Mouse (Mus musculus) testis, adult 2 months (tissue): ENCODE results near the gene Cebpzos. TPM values are rescaled to one million over a fixed set of nuclear protein-coding genes. Genes with fewer than 3 reads are reported as not detected.

Experiments used
- H3K27ac ChIP-seq: fragments of 200-500 bp; 2 replicates; pipeline ENCODE4 v1.5.1; 2012; ENCODE audit warnings: low read depth, low read length; ENCODE audit not compliant: control insufficient read depth, insufficient read depth
- H3K27me3 ChIP-seq: fragments of 200-500 bp; 2 replicates; pipeline ENCODE4 v1.6.1; 2012; ENCODE audit warnings: mild to moderate bottlenecking, low read length, moderate library complexity; ENCODE audit not compliant: control insufficient read depth, insufficient read depth
- H3K36me3 ChIP-seq: fragments of 200-500 bp; 2 replicates; pipeline ENCODE4 v1.6.1; 2012; ENCODE audit warnings: mild to moderate bottlenecking, low read length; ENCODE audit not compliant: control insufficient read depth, insufficient read depth
- H3K4me1 ChIP-seq: fragments of 200-500 bp; 2 replicates; pipeline ENCODE4 v1.6.1; 2012; ENCODE audit warnings: low read length; ENCODE audit not compliant: control insufficient read depth, insufficient read depth
- H3K4me3 ChIP-seq: fragments of 200-500 bp; 2 replicates; pipeline ENCODE4 v1.5.1; 2012; ENCODE audit warnings: low read depth, mild to moderate bottlenecking, low read length, moderate library complexity, mixed read lengths; ENCODE audit not compliant: control insufficient read depth
- CTCF ChIP-seq: fragments of 200-500 bp; IDR thresholded peaks from 2 replicates; pipeline ENCODE4 v1.5.1; 2012; ENCODE audit warnings: low read depth, mild to moderate bottlenecking, inconsistent platforms, low read length, moderate library complexity; ENCODE audit not compliant: control insufficient read depth, insufficient read depth, insufficient replicate concordance
- POLR2A ChIP-seq: fragments of 200-500 bp; IDR thresholded peaks from 2 replicates; pipeline ENCODE4 v1.6.1; 2012; ENCODE audit warnings: low read depth, mild to moderate bottlenecking, inconsistent platforms, low read length, moderate library complexity; ENCODE audit not compliant: control insufficient read depth
- polyA plus RNA-seq: library from polyadenylated mRNA; depleted of rRNA; stranded (reverse); fragments of >200 nt; gene quantifications from 2 replicates; pipeline ENCODE4 v1.2.3, GENCODE M21; 2012

Cebpzos gene
- polyA plus RNA-seq, 1 experiment, result 11.7 TPM

DNA sequence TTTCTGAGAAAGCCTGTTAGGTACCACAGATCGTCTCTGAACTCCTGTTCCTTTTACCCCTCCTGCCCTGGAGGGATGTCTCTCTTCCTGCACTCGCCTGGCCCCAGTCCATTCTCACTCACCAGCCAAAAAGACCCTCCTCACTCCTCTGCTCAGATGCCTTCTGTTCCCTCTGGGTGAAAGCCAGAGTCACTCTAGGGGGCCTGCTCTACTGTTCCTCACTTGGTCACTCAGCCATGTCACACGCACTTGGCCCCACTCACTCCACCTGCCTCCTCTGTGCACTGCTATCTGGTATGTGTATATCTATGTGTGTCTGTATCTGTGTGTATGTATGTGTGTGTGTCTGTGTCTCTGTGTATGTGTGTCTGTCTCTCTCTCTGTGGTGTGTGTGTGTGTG is 27.1 kb upstream of the Cebpzos start:
- H3K27ac ChIP-seq, result no peak overlapping the region
- no peaks in the 10 kb centered on the region for H3K36me3 ChIP-seq
- H3K4me1 ChIP-seq, result no peaks in the 10 kb centered on the region
- no peak for TF ChIP-seq POLR2A
- no peak for TF ChIP-seq CTCF
- H3K4me3 ChIP-seq, result no peak overlapping the region
- no peaks in the 10 kb centered on the region for H3K27me3 ChIP-seq

DNA sequence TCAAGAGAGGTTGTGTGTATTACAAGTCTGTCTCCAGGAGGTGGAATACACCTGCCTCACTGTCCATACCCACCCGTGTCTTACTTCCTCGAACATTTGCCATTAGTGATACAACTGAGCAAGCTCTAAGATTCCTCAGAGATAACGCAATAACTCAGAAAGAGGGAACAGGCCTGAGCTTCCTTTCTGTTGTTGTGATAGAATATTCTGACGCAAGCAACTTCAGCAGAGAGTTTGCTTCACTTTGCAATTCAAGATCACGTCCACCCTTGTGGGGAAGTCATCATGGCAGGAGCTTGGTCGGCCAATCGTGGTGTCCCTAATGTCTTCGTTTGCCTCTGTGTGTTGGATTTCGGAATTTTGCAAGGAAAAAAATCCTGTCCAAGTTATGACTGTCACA is 25.3 kb upstream of the Cebpzos start:
- Histone ChIP-seq H3K36me3 (no peaks in the 10 kb centered on the region), H3K4me1 (peaks cover 2% of the 10 kb centered on the region), H3K4me3 (no peak overlapping the region), H3K27me3 (no peaks in the 10 kb centered on the region), H3K27ac (no peak overlapping the region)
- no peak for TF ChIP-seq CTCF
- TF ChIP-seq POLR2A, result no peak

DNA sequence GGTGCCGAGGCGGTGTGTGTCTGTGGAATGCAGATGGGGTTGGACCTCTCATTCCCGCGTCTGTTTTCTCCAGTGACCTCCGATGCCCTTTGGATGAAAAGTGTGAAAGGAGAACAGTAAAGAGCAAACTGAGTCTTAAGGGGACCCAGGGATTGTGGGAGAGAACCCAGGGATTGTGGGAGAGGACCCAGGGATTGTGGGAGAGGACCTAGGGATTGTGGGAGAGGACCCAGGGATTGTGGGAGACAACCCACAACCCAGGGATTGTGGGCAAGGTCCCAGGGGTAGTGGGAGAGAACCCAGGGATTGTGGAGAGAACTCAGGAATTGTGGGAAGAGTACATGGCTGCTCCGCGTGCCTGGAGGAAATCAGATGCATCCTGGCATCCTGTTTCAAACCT is 21.3 kb upstream of the Cebpzos start:
- H3K4me3 ChIP-seq, result no peak overlapping the region
- no peak for TF ChIP-seq CTCF
- no peak for TF ChIP-seq POLR2A
- H3K4me1 ChIP-seq, result peaks cover 2% of the 10 kb centered on the region
- H3K36me3 ChIP-seq, result no peaks in the 10 kb centered on the region
- no peak overlapping the region for H3K27ac ChIP-seq
- H3K27me3 ChIP-seq, result no peaks in the 10 kb centered on the region

DNA sequence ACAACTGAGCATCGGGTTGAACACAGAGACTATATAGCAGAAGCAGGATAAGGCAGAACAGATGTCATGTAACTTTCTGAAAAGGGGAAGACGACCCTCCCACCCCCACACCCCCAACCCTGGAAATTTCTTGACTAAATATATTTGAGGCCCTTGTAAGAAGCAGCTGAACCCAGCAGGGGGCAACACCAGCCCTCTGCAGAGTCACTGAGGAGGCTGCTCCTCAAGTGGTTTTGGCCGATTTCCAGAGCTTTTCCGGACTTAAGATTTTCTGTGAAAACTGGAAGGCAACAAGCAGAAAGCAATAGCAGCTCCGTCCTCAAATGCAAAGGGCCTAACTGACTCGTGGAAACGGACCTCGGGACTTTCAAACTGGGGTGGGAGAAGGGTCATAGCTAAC is 20.9 kb upstream of the Cebpzos start:
- Histone ChIP-seq H3K4me3 (peak overlapping the region; percentile 16; the same call in 1 of the 2 replicates), H3K36me3 (no peaks in the 10 kb centered on the region), H3K4me1 (peaks cover 2% of the 10 kb centered on the region), H3K27ac (no peak overlapping the region), H3K27me3 (no peaks in the 10 kb centered on the region)
- no peak for TF ChIP-seq POLR2A
- TF ChIP-seq CTCF, result peak; percentile 30; the same call in 1 of the 2 replicates

DNA sequence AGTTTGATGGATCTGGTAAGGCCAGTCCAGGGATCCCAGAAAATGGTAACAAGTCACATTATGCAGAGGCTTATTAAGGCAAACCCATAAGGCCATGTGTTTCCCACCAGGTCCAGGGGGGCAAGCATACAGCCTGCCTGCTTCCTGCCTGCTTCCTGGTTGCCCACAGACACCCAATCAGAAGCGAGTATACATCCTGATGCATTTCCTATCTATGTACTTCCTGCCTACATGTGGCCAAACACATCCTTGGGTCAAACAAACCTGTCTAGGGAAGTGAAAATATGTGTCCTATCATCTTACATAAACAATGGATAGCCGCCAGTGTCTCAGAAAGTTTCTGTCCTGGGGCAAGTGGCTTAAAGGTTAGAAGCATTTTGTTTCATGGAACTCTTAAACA is 13.1 kb upstream of the Cebpzos start:
- Histone ChIP-seq H3K36me3 (no peaks in the 10 kb centered on the region), H3K27me3 (no peaks in the 10 kb centered on the region), H3K4me3 (no peak overlapping the region), H3K4me1 (peaks cover 9% of the 10 kb centered on the region), H3K27ac (no peak overlapping the region)
- TF ChIP-seq CTCF (no peak), POLR2A (no peak)

DNA sequence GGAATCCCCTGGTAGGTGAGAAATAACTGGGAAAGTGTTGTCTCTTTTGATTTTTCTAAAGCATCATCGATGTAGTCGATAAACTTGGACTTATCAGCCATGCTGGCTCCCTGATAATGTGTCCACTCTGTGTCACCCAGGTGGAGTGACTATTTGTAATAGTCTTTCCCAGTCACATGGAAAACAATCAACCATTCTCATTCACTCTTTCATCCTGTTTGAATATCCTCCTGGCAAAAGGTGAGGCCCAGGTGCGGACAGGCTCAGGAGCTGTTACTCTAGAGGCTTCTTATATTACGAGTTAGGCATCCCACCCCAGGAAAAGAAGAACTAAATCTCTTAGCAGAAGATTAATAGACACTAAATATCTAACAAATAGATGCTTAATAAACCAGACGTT is 9.4 kb upstream of the Cebpzos start, which contains the start of gene Sult6b1:
TSS of gene Sult6b1 (minus strand) at position 101 of the 400 bp plus-strand sequence.
- H3K27me3 ChIP-seq, result no peaks in the 10 kb centered on the region
- no peaks in the 10 kb centered on the region for H3K36me3 ChIP-seq
- no peak within 1 kb of the TSS for H3K4me3 ChIP-seq
- no peak for TF ChIP-seq POLR2A
- no peak for TF ChIP-seq CTCF
- peaks cover 9% of the 10 kb centered on the region for H3K4me1 ChIP-seq
- H3K27ac ChIP-seq, result no peak within 1 kb of the TSS

DNA sequence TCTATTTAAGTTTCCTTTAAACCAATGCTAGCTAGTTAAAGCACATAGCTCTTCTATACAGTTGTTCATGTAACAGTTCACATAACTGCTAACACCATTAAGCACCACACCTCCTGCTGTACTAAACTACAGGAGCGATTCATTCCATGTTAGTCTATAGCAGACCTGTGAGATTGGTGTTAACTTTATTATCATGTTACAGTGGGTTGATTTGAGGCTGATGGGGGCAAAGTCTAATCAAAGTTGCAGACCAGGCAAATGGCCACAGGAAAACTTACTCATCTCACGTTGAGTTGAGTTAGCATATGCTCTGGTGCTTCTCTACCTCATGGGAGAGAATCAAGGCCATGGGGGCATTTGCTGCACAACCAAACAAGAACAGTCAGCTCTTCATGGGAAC is 6.9 kb upstream of the Cebpzos start:
- TF ChIP-seq POLR2A (no peak), CTCF (no peak)
- Histone ChIP-seq H3K4me3 (no peak overlapping the region), H3K27ac (no peak overlapping the region), H3K4me1 (peaks cover 5% of the 10 kb centered on the region), H3K27me3 (no peaks in the 10 kb centered on the region), H3K36me3 (no peaks in the 10 kb centered on the region)

DNA sequence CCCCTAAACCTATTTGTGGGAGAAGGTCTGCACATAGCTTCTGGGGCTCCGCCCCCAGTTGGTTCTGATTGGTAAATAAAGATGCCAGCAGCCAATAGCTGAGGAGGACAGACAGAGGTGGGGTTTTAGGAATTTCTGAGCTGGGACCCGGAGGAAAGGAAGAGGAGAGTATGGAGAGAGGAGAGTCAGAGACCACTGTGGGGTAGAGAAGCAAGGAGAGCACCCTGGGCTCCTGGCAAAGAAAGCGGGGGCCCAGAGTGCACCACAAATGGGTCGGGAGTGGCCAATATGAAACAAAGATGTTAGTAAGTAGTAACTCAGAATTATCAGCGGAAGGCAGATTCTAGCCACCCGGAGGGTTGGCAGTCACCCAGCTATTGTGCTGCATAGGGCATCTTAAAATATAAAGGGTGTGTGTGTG is 3.4 kb upstream of the Cebpzos start:
- TF ChIP-seq POLR2A, result no peak
- no peak for TF ChIP-seq CTCF
- Histone ChIP-seq H3K27me3 (no peaks in the 10 kb centered on the region), H3K4me1 (peaks cover 6% of the 10 kb centered on the region), H3K36me3 (no peaks in the 10 kb centered on the region), H3K27ac (no peak overlapping the region), H3K4me3 (peak overlapping the region; percentile 50)
